Mouse (Mus musculus) thymus, adult 2 months (tissue): ENCODE measurements around the gene Lrrfip1.

Experiments
- CTCF ChIP-seq: fragments of 200-500 bp; IDR thresholded peaks from 2 replicates; pipeline ENCODE4 v1.5.1; 2012; ENCODE audit warnings: mild to moderate bottlenecking, control low read depth, low read length, moderate library complexity, borderline replicate concordance; ENCODE audit not compliant: control insufficient read depth, poor library complexity, insufficient read depth; ENCODE audit errors: extremely low read depth
- POLR2A ChIP-seq: fragments of 200-500 bp; IDR thresholded peaks from 2 replicates; pipeline ENCODE4 v1.6.1; 2012; ENCODE audit warnings: mild to moderate bottlenecking, low read length, control low read depth, moderate library complexity; ENCODE audit not compliant: control insufficient read depth, poor library complexity, insufficient read depth; ENCODE audit errors: extremely low read depth

DNA sequence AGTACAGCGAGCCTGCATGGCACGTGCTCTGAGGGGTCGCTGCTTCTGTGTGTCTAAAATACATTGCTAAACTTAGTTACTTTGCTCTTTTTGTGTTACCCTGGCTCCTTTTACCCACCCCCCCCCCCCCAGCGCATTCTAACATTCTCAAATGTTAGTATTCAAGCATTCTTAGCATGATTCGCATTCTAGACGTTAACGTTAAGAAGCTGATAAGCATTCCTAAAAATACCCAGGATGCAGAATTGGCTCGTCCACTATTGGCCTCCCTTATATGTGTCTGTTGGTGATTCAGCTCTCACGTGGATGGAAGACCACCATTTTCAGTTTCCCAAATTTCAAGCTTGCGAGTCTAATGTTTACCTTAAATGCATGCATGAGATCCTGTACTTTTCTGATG is 86.5 kb downstream of the Lrrfip1 start:
- no peak for TF ChIP-seq POLR2A
- no peak for TF ChIP-seq CTCF
